Mouse (Mus musculus) heart, postnatal 0 days (tissue): ENCODE measurements around the gene Socs7. TPM values are rescaled to one million over a fixed set of nuclear protein-coding genes. Genes with fewer than 3 reads are reported as not detected.

Experiments used
- ATAC-seq: fragments of 200-750 bp; cut with Nextera tagmentation; 2 replicates; pipeline ENCODE4 v1.8.0; 2017; ENCODE audit warnings: low read depth, moderate number of reproducible peaks, moderate library complexity; ENCODE audit not compliant: insufficient read depth
- DNase-seq: peaks from one replicate; pipeline ENCODE4 v3.0.0-alpha.2; 2016; ENCODE audit warnings: low spot score
- H3K27ac ChIP-seq: fragments of 300-500 bp; sonication (generic); 2 replicates; pipeline ENCODE4 v1.5.1; 2014; ENCODE audit warnings: low read depth, mild to moderate bottlenecking
- H3K27me3 ChIP-seq: fragments of 300-500 bp; sonication (generic); 2 replicates; pipeline ENCODE4 v1.6.1; 2014; ENCODE audit warnings: low read length, mixed read lengths; ENCODE audit not compliant: control insufficient read depth, insufficient read depth
- H3K36me3 ChIP-seq: fragments of 300-500 bp; sonication (generic); replicated peaks from 2 replicates; pipeline ENCODE4 v1.6.1; 2014; ENCODE audit warnings: low read length, mixed read lengths; ENCODE audit not compliant: control insufficient read depth, insufficient read depth
- H3K4me1 ChIP-seq: fragments of 300-500 bp; sonication (generic); 2 replicates; pipeline ENCODE4 v1.6.1; 2014; ENCODE audit warnings: antibody characterized with exemption; ENCODE audit not compliant: control insufficient read depth, insufficient read depth
- H3K4me2 ChIP-seq: fragments of 300-500 bp; sonication (generic); 2 replicates; pipeline ENCODE4 v1.6.1; 2014; ENCODE audit warnings: low read depth, mild to moderate bottlenecking, low read length, moderate library complexity
- H3K4me3 ChIP-seq: fragments of 300-500 bp; sonication (generic); 2 replicates; pipeline ENCODE4 v1.5.1; 2014; ENCODE audit warnings: low read depth, low read length
- H3K9ac ChIP-seq: fragments of 300-500 bp; sonication (generic); replicated peaks from 2 replicates; pipeline ENCODE4 v1.6.1; 2014; ENCODE audit warnings: low read depth, low read length, mixed read lengths
- H3K9me3 ChIP-seq: fragments of 300-500 bp; sonication (generic); replicated peaks from 2 replicates; pipeline ENCODE4 v1.6.1; 2016; ENCODE audit warnings: low read length; ENCODE audit not compliant: control insufficient read depth
- CTCF ChIP-seq: IDR thresholded peaks from 2 replicates; pipeline ENCODE4 v1.5.1; 2016; ENCODE audit warnings: antibody characterized with exemption, control low read depth, low read depth
- EP300 ChIP-seq: IDR thresholded peaks from 2 replicates; pipeline ENCODE4 v1.6.1; 2016; ENCODE audit warnings: antibody characterized with exemption, low read depth
- WGBS: fragments of 180-500 bp; shearing (Covaris S2); extraction: QIAGEN DNeasy Blood & Tissue Kit; methylation state at CpG from one replicate; pipeline ENCODE4 v1.1.7; 2014; 5-methylcytosine and 5-hydroxymethylcytosine counted together
- polyA plus RNA-seq: library from polyadenylated mRNA; unstranded; fragments of >200 nt; fragmentation: Nextera tagmentation; extraction: Ambion mirVana; gene quantifications from 2 replicates; pipeline ENCODE4 v1.2.1, GENCODE M21; 2015
- total RNA-seq: library from RNA; depleted of rRNA; stranded (reverse); fragments of >200 nt; gene quantifications from 2 replicates; pipeline ENCODE4 v1.2.3, GENCODE M21; 2014; ENCODE audit warnings: low replicate concordance; rRNA removed

The Socs7 gene
- total and polyA plus RNA-seq, 2 experiments from 2014 or later, result 2.1 to 15.4 TPM

DNA sequence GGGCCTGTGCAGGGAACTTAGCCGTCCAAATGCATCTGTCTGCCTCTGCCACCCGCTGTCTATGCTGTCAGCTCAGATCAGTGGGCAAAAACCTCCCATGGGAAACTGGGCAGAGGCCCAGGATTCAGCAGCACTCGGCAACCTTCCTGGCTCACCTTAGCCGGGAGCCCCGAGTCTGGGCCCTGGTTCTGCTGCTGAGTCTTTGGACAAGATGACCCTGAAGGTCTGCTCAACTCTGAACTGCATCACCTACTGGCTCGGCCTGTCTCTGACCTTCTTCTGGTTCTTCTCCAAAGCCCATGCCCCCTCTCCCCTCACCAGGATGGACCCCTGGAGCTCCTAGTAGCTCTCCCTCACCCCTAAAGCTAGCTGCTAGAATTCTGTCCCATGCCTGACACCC lies 83.2 kb downstream of the Socs7 start:
- no peak for TF ChIP-seq CTCF
- no peak for TF ChIP-seq EP300
- Histone ChIP-seq H3K4me1 (peaks cover 35% of the 10 kb centered on the region), H3K27ac (no peak overlapping the region), H3K4me2 (no peak overlapping the region), H3K27me3 (no peaks in the 10 kb centered on the region), H3K36me3 (peaks cover 49% of the 10 kb centered on the region), H3K9ac (no peak overlapping the region), H3K4me3 (no peak overlapping the region), H3K9me3 (no peaks in the 10 kb centered on the region)
- 56% methylated on average over 6 of the region's 6 CpGs for WGBS
- DNase-seq, result no peak
- ATAC-seq, result no peak

DNA sequence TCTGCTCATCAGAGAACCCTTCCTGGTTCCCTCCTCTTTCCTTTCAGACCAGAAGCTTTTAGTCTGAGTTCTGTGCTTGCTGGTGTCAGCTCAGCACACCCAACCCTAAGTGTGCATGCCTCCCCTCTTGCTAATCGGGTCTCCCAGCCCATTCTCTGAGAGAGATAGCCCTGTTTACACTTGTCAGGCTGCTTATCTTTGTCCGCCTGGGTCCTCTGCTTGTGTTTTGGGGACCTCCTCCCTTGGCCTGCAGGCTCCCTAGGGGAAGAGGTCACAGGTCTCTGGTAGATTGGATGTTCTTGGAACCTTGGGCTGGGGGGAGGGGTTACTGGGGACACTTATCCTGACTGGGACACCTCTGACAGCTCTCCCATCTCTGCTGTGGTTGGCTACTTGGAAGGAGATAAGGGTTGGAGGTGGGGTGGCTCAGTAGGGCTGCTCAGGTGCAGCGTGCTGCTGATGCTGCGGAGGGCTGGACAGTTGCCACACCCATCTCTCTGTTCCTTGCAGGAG lies 83.7 kb downstream of the Socs7 start:
- DNase-seq (no peak), ATAC-seq (no peak)
- Histone ChIP-seq H3K27ac (no peak overlapping the region), H3K9me3 (no peaks in the 10 kb centered on the region), H3K4me3 (no peak overlapping the region), H3K9ac (no peak overlapping the region), H3K27me3 (no peaks in the 10 kb centered on the region), H3K36me3 (peaks cover 49% of the 10 kb centered on the region), H3K4me2 (no peak overlapping the region), H3K4me1 (peaks cover 37% of the 10 kb centered on the region)
- TF ChIP-seq EP300, result no peak
- no peak for TF ChIP-seq CTCF
- WGBS, result 65% methylated on average over 4 of the region's 4 CpGs

DNA sequence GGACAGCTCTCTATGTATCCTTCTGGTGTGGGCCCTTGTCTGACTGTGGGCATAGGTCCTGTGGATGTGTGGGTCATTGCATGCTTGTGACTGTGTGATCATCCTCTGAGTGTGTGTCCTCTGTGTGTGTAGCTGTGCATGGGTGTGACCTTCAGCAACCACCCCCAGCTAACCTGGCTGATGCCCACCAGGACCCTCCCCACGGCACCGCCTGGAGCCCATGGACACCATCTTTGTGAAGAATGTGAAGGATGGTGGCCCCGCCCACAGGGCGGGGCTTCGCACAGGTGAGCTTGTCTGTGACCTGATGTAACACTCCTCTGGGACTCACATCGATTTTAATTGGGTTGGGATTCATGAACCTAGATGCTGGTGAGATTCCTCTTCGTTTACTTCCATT lies 85.6 kb downstream of the Socs7 start:
- ATAC-seq (no peak), DNase-seq (no peak)
- Histone ChIP-seq H3K4me1 (peaks cover 20% of the 10 kb centered on the region), H3K9me3 (no peaks in the 10 kb centered on the region), H3K36me3 (peaks cover 66% of the 10 kb centered on the region), H3K27me3 (no peaks in the 10 kb centered on the region), H3K4me3 (no peak overlapping the region), H3K27ac (no peak overlapping the region), H3K4me2 (no peak overlapping the region), H3K9ac (no peak overlapping the region)
- 83% methylated on average over 7 of the region's 7 CpGs for WGBS
- no peak for TF ChIP-seq EP300
- TF ChIP-seq CTCF, result no peak

Other genes with a start within 250 kb of the Socs7 start
- gene Tbx21, start 247.2 kb upstream of the Socs7 start, total RNA-seq, result not detected in 2 replicates
- gene Tbx21, start 247.2 kb upstream of the Socs7 start, polyA plus RNA-seq, result not detected in 2 replicates
- gene Tbkbp1, start 211.1 kb upstream of the Socs7 start, total RNA-seq, result 8.9 and 27.8 TPM in 2 replicates
- 2.8 and 3.4 TPM in 2 replicates for gene Tbkbp1, start 211.1 kb upstream of the Socs7 start, polyA plus RNA-seq
- gene Kpnb1, start 174.7 kb upstream of the Socs7 start, total RNA-seq, result 68.2 and 74.8 TPM in 2 replicates
- 17.9 and 18.4 TPM in 2 replicates for gene Kpnb1, start 174.7 kb upstream of the Socs7 start, polyA plus RNA-seq
- 28.1 and 45.8 TPM in 2 replicates for gene Npepps, start 81.9 kb upstream of the Socs7 start, total RNA-seq
- gene Npepps, start 81.9 kb upstream of the Socs7 start, polyA plus RNA-seq, result 54.8 and 56.0 TPM in 2 replicates
- gene Mrpl45, start 46.8 kb upstream of the Socs7 start, total RNA-seq, result 41.8 and 48.8 TPM in 2 replicates
- gene Mrpl45, start 46.8 kb upstream of the Socs7 start, polyA plus RNA-seq, result 60.3 and 64.6 TPM in 2 replicates
- gene Gpr179, start 10.5 kb upstream of the Socs7 start, total RNA-seq, result 0.12 TPM in 1 of 2 replicates, not detected in the other
- gene Gpr179, start 10.5 kb upstream of the Socs7 start, polyA plus RNA-seq, result not detected in 2 replicates
- 44.0 and 53.5 TPM in 2 replicates for gene Arhgap23, start 53.0 kb downstream of the Socs7 start, total RNA-seq
- 3.7 and 3.8 TPM in 2 replicates for gene Arhgap23, start 53.0 kb downstream of the Socs7 start, polyA plus RNA-seq
- gene 4933428G20Rik, start 137.8 kb downstream of the Socs7 start, total RNA-seq, result not detected in 2 replicates
- 0.45 TPM in 2 replicates for gene 4933428G20Rik, start 137.8 kb downstream of the Socs7 start, polyA plus RNA-seq
- gene Srcin1, start 213.6 kb downstream of the Socs7 start, total RNA-seq, result not detected in 2 replicates
- gene Srcin1, start 213.6 kb downstream of the Socs7 start, polyA plus RNA-seq, result 0.04 TPM in 1 of 2 replicates, not detected in the other